Mouse (Mus musculus) MEL (cell line): ENCODE results near the gene Lnx1. TPM values are rescaled to one million over a fixed set of nuclear protein-coding genes. Genes with fewer than 3 reads are reported as not detected.

Experiments used
- DNase-seq: peaks from one replicate; pipeline ENCODE4 v3.0.0; 2011; ENCODE audit warnings: low read depth, low spot score
- H3K27ac ChIP-seq: 2 replicates; pipeline ENCODE4 v1.5.1; 2012; ENCODE audit warnings: low read depth, mild to moderate bottlenecking, control low read depth, low read length, moderate library complexity; ENCODE audit not compliant: control insufficient read depth
- H3K27me3 ChIP-seq, 2 experiments: fragments of 150-350 bp in 1 of 2; sonication (generic) in 1 of 2; 2 replicates each; pipeline ENCODE4 v1.6.1; 2012; ENCODE audit warnings: low read length in 2 of 2, mild to moderate bottlenecking in 2 of 2, improper control_type of control experiment in 1 of 2, moderate library complexity in 1 of 2; ENCODE audit not compliant: insufficient read depth in 2 of 2, control insufficient read depth in 1 of 2
- H3K36me3 ChIP-seq, 2 experiments: 2 replicates each; pipeline ENCODE4 v1.6.1; 2012 to 2014; ENCODE audit warnings: low read length in 2 of 2, improper control_type of control experiment in 1 of 2, inconsistent platforms in 1 of 2, mild to moderate bottlenecking in 1 of 2; ENCODE audit not compliant: insufficient read depth in 2 of 2, control insufficient read depth in 1 of 2
- H3K4me1 ChIP-seq, 2 experiments: fragments of 150-350 bp in 1 of 2; sonication (generic) in 1 of 2; 2 replicates each; pipeline ENCODE4 v1.6.1; 2012; ENCODE audit warnings: low read length in 2 of 2, improper control_type of control experiment in 1 of 2, mild to moderate bottlenecking in 1 of 2; ENCODE audit not compliant: insufficient read depth in 2 of 2, control insufficient read depth in 1 of 2
- H3K4me3 ChIP-seq, 2 experiments: fragments of 150-350 bp in 1 of 2; sonication (generic) in 1 of 2; 2 replicates each; pipeline ENCODE4 v1.5.1; 2012; ENCODE audit warnings: low read depth in 2 of 2, low read length in 2 of 2, mild to moderate bottlenecking in 2 of 2, moderate library complexity in 2 of 2, control low read depth in 1 of 2, improper control_type of control experiment in 1 of 2; ENCODE audit not compliant: control insufficient read depth in 1 of 2, insufficient read depth in 1 of 2
- H3K79me2 ChIP-seq: 2 replicates; pipeline ENCODE4 v1.6.1; 2012; ENCODE audit warnings: mild to moderate bottlenecking, low read length, moderate library complexity; ENCODE audit not compliant: control insufficient read depth, poor library complexity, insufficient read depth
- H3K9ac ChIP-seq: 2 replicates; pipeline ENCODE4 v1.6.1; 2012; ENCODE audit warnings: low read depth, mild to moderate bottlenecking, control low read depth, low read length, moderate library complexity; ENCODE audit not compliant: control insufficient read depth, poor library complexity, severe bottlenecking
- H3K9me3 ChIP-seq: fragments of 150-350 bp; sonication (generic); replicated peaks from 2 replicates; pipeline ENCODE4 v1.6.1; 2012; ENCODE audit warnings: mild to moderate bottlenecking, low read length, improper control_type of control experiment, moderate library complexity; ENCODE audit not compliant: insufficient read depth
- BHLHE40 ChIP-seq: IDR thresholded peaks from 2 replicates; pipeline ENCODE4 v1.6.1; 2012; ENCODE audit warnings: low read depth, mild to moderate bottlenecking, inconsistent platforms, low read length, improper control_type of control experiment, borderline replicate concordance
- CHD1 ChIP-seq: IDR thresholded peaks from 2 replicates; pipeline ENCODE4 v1.6.1; 2012; ENCODE audit warnings: low read depth, mild to moderate bottlenecking, inconsistent platforms, low read length, improper control_type of control experiment
- CTCF ChIP-seq, 3 experiments: IDR thresholded peaks in 2 of 3; conservative IDR thresholded peaks in 1 of 3; 2 replicates each; pipeline ENCODE4 v1.5.1; 2011 to 2012; ENCODE audit warnings: low read length in 3 of 3, low read depth in 2 of 3, mild to moderate bottlenecking in 2 of 3, improper control_type of control experiment in 1 of 3, inconsistent platforms in 1 of 3, mixed read lengths in 1 of 3, moderate library complexity in 1 of 3; ENCODE audit not compliant: control insufficient read depth in 1 of 3, insufficient read depth in 1 of 3, poor library complexity in 1 of 3, severe bottlenecking in 1 of 3
- E2F4 ChIP-seq: IDR thresholded peaks from 2 replicates; pipeline ENCODE4 v1.6.1; 2011; ENCODE audit warnings: low read depth, low read length, improper control_type of control experiment, borderline replicate concordance
- ELF1 ChIP-seq: IDR thresholded peaks from 2 replicates; pipeline ENCODE4 v1.6.1; 2014; ENCODE audit warnings: low read depth, mild to moderate bottlenecking, inconsistent platforms, low read length, improper control_type of control experiment, moderate library complexity
- GATA1 ChIP-seq: IDR thresholded peaks from 2 replicates; pipeline ENCODE4 v1.6.1; 2011; ENCODE audit warnings: low read depth, low read length, improper control_type of control experiment
- KAT2A ChIP-seq: conservative IDR thresholded peaks from 2 replicates; pipeline ENCODE4 v1.6.1; 2012; ENCODE audit warnings: low read depth, low read length, improper control_type of control experiment, inconsistent platforms
- MAX ChIP-seq: IDR thresholded peaks from 2 replicates; pipeline ENCODE4 v1.6.1; 2011; ENCODE audit warnings: low read length, improper control_type of control experiment
- MAZ ChIP-seq: IDR thresholded peaks from 2 replicates; pipeline ENCODE4 v1.6.1; 2012; ENCODE audit warnings: low read depth, mild to moderate bottlenecking, inconsistent platforms, low read length, improper control_type of control experiment
- MYC ChIP-seq: IDR thresholded peaks from 2 replicates; pipeline ENCODE4 v1.6.1; 2011; ENCODE audit warnings: low read depth, mild to moderate bottlenecking, low read length, improper control_type of control experiment, moderate library complexity
- NELFE ChIP-seq: IDR thresholded peaks from 2 replicates; pipeline ENCODE4 v1.6.1; 2011; ENCODE audit warnings: low read depth, low read length, improper control_type of control experiment
- POLR2A ChIP-seq, 2 experiments: IDR thresholded peaks; 2 replicates each; pipeline ENCODE4 v1.6.1; 2011 to 2012; ENCODE audit warnings: low read length in 2 of 2, mild to moderate bottlenecking in 2 of 2, control low read depth in 1 of 2, improper control_type of control experiment in 1 of 2, low read depth in 1 of 2, moderate library complexity in 1 of 2; ENCODE audit not compliant: control insufficient read depth in 1 of 2, insufficient read depth in 1 of 2, poor library complexity in 1 of 2
- POLR2AphosphoS2 ChIP-seq: IDR thresholded peaks from 2 replicates; pipeline ENCODE4 v1.6.1; 2011; ENCODE audit warnings: low read length, improper control_type of control experiment
- POLR2AphosphoS5 ChIP-seq: IDR thresholded peaks from 2 replicates; pipeline ENCODE4 v1.6.1; 2012; ENCODE audit warnings: low read depth, borderline replicate concordance, mild to moderate bottlenecking, inconsistent platforms, low read length, moderate library complexity, mixed read lengths
- SIN3A ChIP-seq: IDR thresholded peaks from 2 replicates; pipeline ENCODE4 v1.6.1; 2012; ENCODE audit warnings: low read length, improper control_type of control experiment, inconsistent platforms
- SMC3 ChIP-seq: IDR thresholded peaks from 2 replicates; pipeline ENCODE4 v1.6.1; 2011; ENCODE audit warnings: low read depth, low read length, improper control_type of control experiment
- TAL1 ChIP-seq: IDR thresholded peaks from 2 replicates; pipeline ENCODE4 v1.6.1; 2012; ENCODE audit warnings: mild to moderate bottlenecking, inconsistent platforms, low read length, moderate library complexity, mixed read lengths
- TCF12 ChIP-seq: IDR thresholded peaks from 2 replicates; pipeline ENCODE4 v1.6.1; 2014; ENCODE audit warnings: low read depth, mild to moderate bottlenecking, inconsistent platforms, low read length, improper control_type of control experiment, moderate library complexity
- UBTF ChIP-seq: IDR thresholded peaks from 2 replicates; pipeline ENCODE4 v1.6.1; 2012; ENCODE audit warnings: low read depth, mild to moderate bottlenecking, inconsistent platforms, low read length, improper control_type of control experiment, moderate library complexity, borderline replicate concordance; ENCODE audit not compliant: insufficient read depth
- ZMIZ1 ChIP-seq: IDR thresholded peaks from 2 replicates; pipeline ENCODE4 v1.6.1; 2012; ENCODE audit warnings: low read depth, mild to moderate bottlenecking, inconsistent platforms, low read length, improper control_type of control experiment, moderate library complexity
- ZNF384 ChIP-seq: IDR thresholded peaks from 2 replicates; pipeline ENCODE4 v1.6.1; 2012; ENCODE audit warnings: low read depth, mild to moderate bottlenecking, inconsistent platforms, low read length, improper control_type of control experiment
- polyA plus RNA-seq, 2 experiments: library from polyadenylated mRNA; stranded (reverse) in 1 of 2; unstranded in 1 of 2; fragments of >175 nt in 1 of 2; fragments of >200 nt in 1 of 2; gene quantifications; 2 replicates each; pipeline versions ENCODE4 v1.2.1 to v1.2.4; 2012; ENCODE audit warnings: low replicate concordance in 2 of 2, low read depth in 1 of 2; ENCODE audit not compliant: insufficient read length in 2 of 2, insufficient read depth in 1 of 2, missing spikeins in 1 of 2
- total RNA-seq: library from RNA; depleted of rRNA; stranded (reverse); fragments of 300-350 nt; gene quantifications from 2 replicates; pipeline ENCODE4 v1.2.3, GENCODE M21; 2012

Lnx1 gene
- total and polyA plus RNA-seq, 3 experiments, result 0.06 TPM; not detected in 2

GRCm38 (mm10) chr5:74601965-74602364 lies 100.7 kb downstream of the Lnx1 start:
- no peak overlapping the region for H3K27ac ChIP-seq
- TF ChIP-seq TCF12 (no peak), MAX (no peak), SMC3 (no peak), ELF1 (no peak), GATA1 (no peak), POLR2AphosphoS5 (no peak), BHLHE40 (no peak), E2F4 (no peak), MYC (no peak), ZNF384 (no peak), ZMIZ1 (no peak), SIN3A (no peak), TAL1 (no peak), MAZ (no peak), CTCF (IDR thresholded peaks at IDR 0.05 in 2 of 3, conservative IDR thresholded peaks at IDR 0.05 in 1 of 3; ENCODE audit: control insufficient read depth in 1 of 3, insufficient read depth in 1 of 3, low read depth in 2 of 3, low read length in 3 of 3, poor library complexity in 1 of 3, severe bottlenecking in 1 of 3) (no peak), POLR2AphosphoS2 (no peak), POLR2A (IDR thresholded peaks at IDR 0.05; ENCODE audit: control insufficient read depth in 1 of 2, insufficient read depth in 1 of 2, low read depth in 1 of 2, low read length in 2 of 2, poor library complexity in 1 of 2) (no peak), KAT2A (no peak), UBTF (no peak), CHD1 (no peak)
- TF ChIP-seq, all 39 proteins: peak for 0
- Histone ChIP-seq H3K4me3 (no peak overlapping the region), H3K4me1 (peaks cover 0 to 4% of the 10 kb centered on the region in 2 experiments; a peak in 2 of 4 replicates), H3K36me3 (peaks cover 0 to 2% of the 10 kb centered on the region in 2 experiments; a peak in 2 of 4 replicates), H3K79me2 (no peaks in the 10 kb centered on the region), H3K9me3 (no peaks in the 10 kb centered on the region), H3K9ac (no peak overlapping the region), H3K27me3 (no peaks in the 10 kb centered on the region; a peak in 1 of 4 replicates)
- no peak for DNase-seq

GRCm38 (mm10) chr5:74601171-74601570 lies 101.5 kb downstream of the Lnx1 start:
- no peaks in the 10 kb centered on the region; a peak in 1 of 4 replicates for H3K27me3 ChIP-seq
- TF ChIP-seq MAX, result 0 out of 2 replicates have a peak, but pooled peaks have one; percentile 32
- no peak for TF ChIP-seq NELFE
- H3K36me3 ChIP-seq, result peaks cover 2 to 5% of the 10 kb centered on the region in 2 experiments; a peak in 3 of 4 replicates
- no peaks in the 10 kb centered on the region for H3K79me2 ChIP-seq
- DNase-seq, result peak; percentile 66
- no peak overlapping the region for H3K4me3 ChIP-seq
- H3K9me3 ChIP-seq, result no peaks in the 10 kb centered on the region
- no peak overlapping the region for H3K27ac ChIP-seq
- H3K9ac ChIP-seq, result no peak overlapping the region
- H3K4me1 ChIP-seq, result peaks cover 0 to 4% of the 10 kb centered on the region in 2 experiments; a peak in 2 of 4 replicates
